Mouse (Mus musculus) limb, embryonic 15.5 days (tissue): ENCODE results near the gene Arl4a. TPM values are rescaled to one million over a fixed set of nuclear protein-coding genes. Genes with fewer than 3 reads are reported as not detected.

Experiments
- ATAC-seq: fragments of 200-750 bp; cut with Nextera tagmentation; 2 replicates; pipeline ENCODE4 v1.8.0; 2017; ENCODE audit warnings: low read depth, moderate TSS enrichment; ENCODE audit not compliant: insufficient number of reproducible peaks, low FRiP score, low TSS enrichment
- H3K27ac ChIP-seq: fragments of 300-500 bp; sonication (generic); 2 replicates; pipeline ENCODE4 v1.5.1; 2015; ENCODE audit warnings: moderate library complexity, mild to moderate bottlenecking, inconsistent platforms
- H3K27me3 ChIP-seq: fragments of 300-500 bp; sonication (generic); 2 replicates; pipeline ENCODE4 v1.6.1; 2015; ENCODE audit warnings: inconsistent platforms
- H3K36me3 ChIP-seq: fragments of 300-500 bp; sonication (generic); 2 replicates; pipeline ENCODE4 v1.6.1; 2015; ENCODE audit warnings: inconsistent platforms
- H3K4me1 ChIP-seq: fragments of 300-500 bp; sonication (generic); 2 replicates; pipeline ENCODE4 v1.6.1; 2015; ENCODE audit warnings: inconsistent platforms
- H3K4me2 ChIP-seq: fragments of 300-500 bp; sonication (generic); 2 replicates; pipeline ENCODE4 v1.6.1; 2015; ENCODE audit warnings: mild to moderate bottlenecking, inconsistent platforms
- H3K4me3 ChIP-seq: fragments of 300-500 bp; sonication (generic); 2 replicates; pipeline ENCODE4 v1.5.1; 2015; ENCODE audit warnings: mild to moderate bottlenecking, inconsistent platforms
- H3K9ac ChIP-seq: fragments of 300-500 bp; sonication (generic); 2 replicates; pipeline ENCODE4 v1.6.1; 2015; ENCODE audit warnings: inconsistent platforms
- H3K9me3 ChIP-seq: fragments of 300-500 bp; sonication (generic); 2 replicates; pipeline ENCODE4 v1.6.1; 2016; ENCODE audit warnings: inconsistent platforms
- WGBS: fragments of 180-500 bp; shearing (Covaris S2); methylation state at CpG from one replicate; pipeline ENCODE4 v1.1.7; 2015; 5-methylcytosine and 5-hydroxymethylcytosine counted together
- polyA plus RNA-seq: library from polyadenylated mRNA; unstranded; fragments of >200 nt; fragmentation: Nextera tagmentation; extraction: Ambion mirVana; gene quantifications from 2 replicates; pipeline ENCODE4 v1.2.1, GENCODE M21; 2015

Gene Arl4a
- polyA plus RNA-seq, 1 experiment from 2014 or later: 77.8 TPM

GRCm38 (mm10) chr12:39977996-39978590, 59.7 kb downstream of the Arl4a start:
- Histone ChIP-seq H3K27me3 (no peaks in the 10 kb centered on the region), H3K36me3 (no peaks in the 10 kb centered on the region), H3K4me1 (peaks cover 8% of the 10 kb centered on the region; the same call in 1 of the 2 replicates), H3K9me3 (no peaks in the 10 kb centered on the region), H3K9ac (no peak overlapping the region), H3K4me2 (no peak overlapping the region), H3K27ac (no peak overlapping the region), H3K4me3 (no peak overlapping the region)
- 85% methylated on average over 8 of the region's 8 CpGs for WGBS
- no peak for ATAC-seq

DNA sequence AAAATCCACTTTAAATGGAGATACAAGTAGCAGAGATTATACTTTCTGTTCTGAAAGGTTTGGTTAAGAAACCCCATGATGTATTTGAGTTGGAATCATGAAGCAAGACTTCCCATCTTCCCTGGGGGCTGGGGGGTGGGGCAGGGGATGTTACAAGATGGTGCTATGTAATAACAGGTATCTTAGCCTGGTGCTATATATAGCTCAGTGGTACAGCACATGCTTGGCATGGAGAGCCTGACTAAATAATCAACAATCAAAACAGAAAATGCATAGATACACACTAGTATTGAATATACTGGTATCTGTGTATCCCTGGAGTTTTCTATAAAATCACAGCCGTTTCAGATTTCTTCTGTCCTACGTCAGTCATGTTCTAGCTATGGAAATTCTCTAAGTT, 61.4 kb downstream of the Arl4a start:
- H3K27ac ChIP-seq: no peak overlapping the region
- H3K4me1 ChIP-seq: peaks cover 8% of the 10 kb centered on the region; the same call in 1 of the 2 replicates
- no peaks in the 10 kb centered on the region for H3K36me3 ChIP-seq
- ATAC-seq: no peak
- no peaks in the 10 kb centered on the region for H3K27me3 ChIP-seq
- H3K4me2 ChIP-seq: no peak overlapping the region
- H3K9ac ChIP-seq: no peak overlapping the region
- H3K9me3 ChIP-seq: no peaks in the 10 kb centered on the region
- H3K4me3 ChIP-seq: no peak overlapping the region
- WGBS: 80% methylated on average over 2 of the region's 2 CpGs

DNA sequence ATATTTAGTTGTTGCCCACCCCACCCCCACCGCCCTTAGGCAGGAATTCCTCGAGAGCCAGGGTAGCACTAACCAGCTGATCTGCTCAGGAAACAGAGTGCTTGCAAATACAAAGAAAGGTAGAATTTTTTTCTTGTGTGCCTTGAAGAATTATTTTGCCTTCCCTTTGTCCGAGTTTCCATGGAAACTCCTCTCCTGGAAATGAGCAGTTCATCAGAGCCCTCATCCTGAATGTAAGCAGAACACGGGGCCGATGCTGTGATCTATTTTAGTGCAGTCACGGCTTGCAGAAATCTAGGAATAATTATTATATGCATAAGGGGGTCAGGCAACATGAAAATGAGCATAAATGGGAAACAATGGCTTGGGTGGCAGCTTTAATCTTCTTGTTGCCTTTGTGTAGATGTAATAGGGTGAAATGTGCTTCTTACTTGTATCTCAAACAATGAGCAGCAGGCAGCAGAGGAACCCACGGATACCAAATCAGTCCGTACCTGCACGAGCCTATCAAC, 61.9 kb downstream of the Arl4a start:
- Histone ChIP-seq H3K4me1 (peaks cover 8% of the 10 kb centered on the region; the same call in 1 of the 2 replicates), H3K4me3 (no peak overlapping the region), H3K4me2 (no peak overlapping the region), H3K27me3 (no peaks in the 10 kb centered on the region), H3K9me3 (no peaks in the 10 kb centered on the region), H3K27ac (no peak overlapping the region), H3K9ac (no peak overlapping the region), H3K36me3 (no peaks in the 10 kb centered on the region)
- no peak for ATAC-seq
- WGBS: 56% methylated on average over 9 of the region's 9 CpGs

- no peak for ATAC-seq
- H3K4me2 ChIP-seq: no peak overlapping the region
- no peak overlapping the region for H3K9ac ChIP-seq
- H3K9me3 ChIP-seq: no peaks in the 10 kb centered on the region
- 7% methylated on average over 4 of the region's 4 CpGs for WGBS
- H3K36me3 ChIP-seq: no peaks in the 10 kb centered on the region
- H3K27me3 ChIP-seq: no peaks in the 10 kb centered on the region
- no peak overlapping the region for H3K4me3 ChIP-seq
- H3K4me1 ChIP-seq: peaks cover 8% of the 10 kb centered on the region; the same call in 1 of the 2 replicates
- H3K27ac ChIP-seq: no peak overlapping the region
Measured at GRCm38 (mm10) chr12:39974977-39975583, 62.7 kb downstream of the Arl4a start.

DNA sequence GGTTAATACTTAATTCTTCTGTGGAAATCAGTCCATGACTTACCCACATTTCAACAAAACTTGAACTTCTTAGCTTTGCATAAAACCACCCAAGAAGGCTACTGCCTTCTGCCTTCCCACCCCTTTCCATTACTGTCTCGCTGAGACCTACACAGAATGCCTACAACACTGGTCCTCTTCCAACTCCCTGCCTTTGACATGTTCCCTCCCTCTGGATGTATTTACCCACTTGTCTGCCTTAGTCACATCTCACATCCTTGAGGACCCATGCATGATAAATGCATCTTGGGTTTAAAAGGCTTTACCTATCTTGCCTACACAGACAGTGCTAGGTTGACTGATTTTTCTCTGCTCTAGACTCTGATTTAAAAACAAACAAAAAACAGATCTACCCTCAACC, 63.6 kb downstream of the Arl4a start:
- H3K27ac ChIP-seq: no peak overlapping the region
- no peaks in the 10 kb centered on the region for H3K27me3 ChIP-seq
- H3K4me2 ChIP-seq: no peak overlapping the region
- WGBS: 71% methylated on average over 1 of the region's 1 CpGs
- H3K36me3 ChIP-seq: no peaks in the 10 kb centered on the region
- peaks cover 8% of the 10 kb centered on the region; the same call in 1 of the 2 replicates for H3K4me1 ChIP-seq
- no peak overlapping the region for H3K9ac ChIP-seq
- H3K9me3 ChIP-seq: no peaks in the 10 kb centered on the region
- ATAC-seq: no peak
- no peak overlapping the region for H3K4me3 ChIP-seq

DNA sequence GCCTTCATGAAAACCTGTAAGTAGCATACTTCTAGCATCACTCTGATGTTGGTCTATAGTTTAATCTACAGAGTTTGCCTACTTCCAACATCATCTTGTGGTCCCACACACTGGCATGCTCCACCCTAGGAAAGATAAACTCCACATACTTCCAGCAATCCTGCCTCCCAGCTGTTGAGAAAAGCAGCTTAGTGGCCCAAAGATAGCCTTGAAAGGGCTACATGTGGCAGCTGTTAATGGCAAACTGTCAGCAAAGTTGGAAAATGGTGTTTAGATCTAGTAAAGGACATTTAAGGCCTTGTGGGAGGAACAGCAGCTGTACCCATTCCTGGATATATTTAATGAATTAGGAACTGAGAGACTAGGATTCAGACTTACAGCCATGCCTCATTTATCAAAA, 68.3 kb downstream of the Arl4a start:
- Histone ChIP-seq H3K4me2 (no peak overlapping the region), H3K27me3 (no peaks in the 10 kb centered on the region), H3K36me3 (no peaks in the 10 kb centered on the region), H3K4me1 (no peaks in the 10 kb centered on the region), H3K9me3 (no peaks in the 10 kb centered on the region), H3K27ac (no peak overlapping the region), H3K4me3 (no peak overlapping the region), H3K9ac (no peak overlapping the region)
- no peak for ATAC-seq

- no peak overlapping the region for H3K4me2 ChIP-seq
- no peaks in the 10 kb centered on the region for H3K9me3 ChIP-seq
- WGBS: 85% methylated on average over 3 of the region's 3 CpGs
- no peaks in the 10 kb centered on the region for H3K4me1 ChIP-seq
- H3K27ac ChIP-seq: no peak overlapping the region
- no peak for ATAC-seq
- H3K36me3 ChIP-seq: no peaks in the 10 kb centered on the region
- H3K4me3 ChIP-seq: no peak overlapping the region
- no peak overlapping the region for H3K9ac ChIP-seq
- no peaks in the 10 kb centered on the region for H3K27me3 ChIP-seq
Measured at GRCm38 (mm10) chr12:39968109-39968508, 69.7 kb downstream of the Arl4a start.

- 74% methylated on average over 8 of the region's 8 CpGs for WGBS
- Histone ChIP-seq H3K9ac (no peak overlapping the region), H3K9me3 (no peaks in the 10 kb centered on the region), H3K36me3 (no peaks in the 10 kb centered on the region), H3K27me3 (no peaks in the 10 kb centered on the region), H3K4me3 (no peak overlapping the region), H3K27ac (no peak overlapping the region), H3K4me1 (peaks cover 2% of the 10 kb centered on the region; the same call in 1 of the 2 replicates), H3K4me2 (no peak overlapping the region)
- ATAC-seq: no peak
Measured at GRCm38 (mm10) chr12:39959166-39959565, 78.7 kb downstream of the Arl4a start.

DNA sequence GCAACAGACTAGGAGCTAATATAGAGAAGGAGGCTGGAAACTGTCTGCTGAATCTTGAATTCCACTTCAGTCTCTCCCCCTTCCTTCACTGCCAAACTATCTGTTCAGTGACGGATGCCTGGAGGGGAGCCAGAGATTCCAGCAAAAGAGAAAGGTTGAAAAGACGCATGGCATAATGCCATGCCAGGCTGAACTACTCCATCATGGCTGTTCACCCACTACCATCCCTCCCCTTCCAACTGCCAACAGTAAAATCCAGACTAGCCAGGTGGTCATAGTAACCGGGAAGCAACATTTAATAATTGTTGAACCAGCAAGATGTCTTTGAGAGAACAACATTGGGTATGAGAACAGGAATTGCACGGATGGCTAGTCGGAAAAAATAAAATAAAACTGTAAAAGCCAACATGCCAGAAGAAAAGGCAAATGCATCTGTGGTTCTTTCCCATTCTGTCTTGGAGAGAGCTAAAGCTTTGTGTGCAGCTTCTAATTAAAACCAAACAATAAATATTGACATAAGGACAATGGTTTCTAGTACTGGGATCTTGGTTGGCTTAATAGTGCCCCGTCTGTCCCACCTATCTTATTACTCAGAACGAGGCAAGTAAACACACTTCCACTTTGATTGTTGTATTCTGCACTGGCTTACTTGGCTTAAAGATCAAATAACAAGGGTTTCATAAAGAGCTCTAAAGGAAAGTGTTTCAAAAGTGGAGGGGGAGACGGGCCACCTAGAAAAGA, 79.7 kb downstream of the Arl4a start:
- Histone ChIP-seq H3K27ac (no peak overlapping the region), H3K9me3 (no peaks in the 10 kb centered on the region), H3K4me3 (no peak overlapping the region), H3K27me3 (no peaks in the 10 kb centered on the region), H3K4me2 (no peak overlapping the region), H3K9ac (no peak overlapping the region), H3K4me1 (peaks cover 2% of the 10 kb centered on the region; the same call in 1 of the 2 replicates), H3K36me3 (no peaks in the 10 kb centered on the region)
- no peak for ATAC-seq
- 57% methylated on average over 8 of the region's 8 CpGs for WGBS

DNA sequence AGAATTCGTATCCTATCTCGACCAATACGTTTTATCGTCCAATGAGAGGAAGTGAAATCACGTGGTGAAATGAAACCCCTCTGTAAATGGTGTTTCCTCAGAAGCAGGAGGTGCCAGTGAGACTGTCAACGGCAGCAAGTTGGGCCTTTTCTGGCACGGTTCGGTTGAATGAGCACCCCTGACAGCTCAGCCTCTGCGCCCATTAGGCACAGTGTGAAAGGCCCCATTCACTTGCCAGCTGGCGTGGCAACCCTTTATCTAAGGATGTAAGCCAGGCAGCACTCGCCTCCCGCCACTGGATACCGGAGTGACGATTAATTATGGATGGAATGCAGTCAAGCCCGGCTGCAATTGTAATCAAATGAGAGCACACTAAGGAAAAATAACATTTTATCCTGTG, 81.4 kb downstream of the Arl4a start:
- no peak for ATAC-seq
- Histone ChIP-seq H3K36me3 (no peaks in the 10 kb centered on the region), H3K4me1 (peaks cover 2% of the 10 kb centered on the region; the same call in 1 of the 2 replicates), H3K27me3 (no peaks in the 10 kb centered on the region), H3K9ac (no peak overlapping the region), H3K4me2 (no peak overlapping the region), H3K9me3 (no peaks in the 10 kb centered on the region), H3K27ac (no peak overlapping the region), H3K4me3 (no peak overlapping the region)
- 70% methylated on average over 15 of the region's 15 CpGs for WGBS
